Comparison of ENCODE assay signal across 8 mouse cellular contexts in the genomic region with DNA sequence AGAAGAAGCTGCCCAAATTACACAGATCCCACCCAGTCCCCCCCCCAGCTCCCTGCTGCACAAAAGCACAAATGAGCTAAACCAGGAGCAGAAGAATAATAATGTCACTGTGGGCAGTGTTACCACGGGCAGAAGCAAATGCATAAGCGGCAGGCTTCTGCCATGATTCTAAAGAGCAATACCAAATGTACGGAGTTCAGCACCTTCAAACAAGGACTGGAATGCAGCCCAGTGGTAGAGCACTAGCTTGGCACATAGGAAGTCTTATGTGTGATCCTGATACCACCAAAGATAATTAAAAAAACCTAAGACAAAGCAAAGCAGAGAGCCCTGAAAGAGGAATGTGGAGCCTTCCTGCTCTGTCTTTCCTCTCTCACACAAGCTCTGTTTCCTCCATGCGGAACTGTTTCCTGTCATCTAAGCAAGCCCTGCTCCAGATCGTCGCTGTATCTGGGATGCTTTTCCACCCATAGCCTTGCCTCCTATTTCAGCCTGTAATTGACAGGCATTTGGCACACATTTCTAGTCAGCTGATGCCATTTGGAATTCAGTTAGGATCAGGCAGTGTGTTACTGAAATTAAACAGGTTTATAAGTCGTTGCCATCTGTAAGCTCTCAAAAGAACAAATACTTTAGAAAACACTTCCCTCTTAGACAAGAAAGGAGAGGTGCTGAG. TPM values are rescaled to one million over a fixed set of nuclear protein-coding genes. Genes with fewer than 3 reads are reported as not detected.
DNase-seq lines count a peak whose midpoint lies in the region; ATAC-seq lines count a peak whose summit lies in the region.
"Had no signal": no experiment of that assay in that cellular context is flagged by ENCODE, and none has a peak within 500 bp of the region (broad histone marks: within the 10 kb centered on the region; RNA-seq: fewer than 3 reads in every experiment).

No protein-coding gene starts in this region.

- H3K9me3 ChIP-seq in kidney, embryonic 16.5 days (ENCODE audit: low read length): no peaks in the 10 kb centered on the region
- H3K9me3 ChIP-seq in forebrain, embryonic 14.5 days (replicated peaks; ENCODE audit: control insufficient read depth, low read length): no peaks in the 10 kb centered on the region

- 53% methylated on average over 7 of the region's 7 CpGs for WGBS in kidney, embryonic 16.5 days
- 36% methylated on average over 7 of the region's 7 CpGs for WGBS in forebrain, embryonic 14.5 days

- H3K27ac ChIP-seq in kidney, embryonic 16.5 days (ENCODE audit: low read length): no peak overlapping the region
- peak overlapping the region; percentile 88 for H3K27ac ChIP-seq in forebrain, embryonic 14.5 days (ENCODE audit: low read depth, low read length)

- no peaks in the 10 kb centered on the region for H3K27me3 ChIP-seq in kidney, embryonic 16.5 days (ENCODE audit: insufficient read depth, low read length)
- H3K27me3 ChIP-seq in forebrain, embryonic 14.5 days (replicated peaks; ENCODE audit: control insufficient read depth, insufficient read depth, low read length): no peaks in the 10 kb centered on the region

- ATAC-seq in kidney, embryonic 16.5 days (ENCODE audit: low FRiP score, low TSS enrichment): no peak
- ATAC-seq in forebrain, embryonic 14.5 days: peak; percentile 90

- H3K4me1 ChIP-seq in kidney, embryonic 16.5 days (ENCODE audit: insufficient read depth, low read length): no peaks in the 10 kb centered on the region; the same call in 1 of the 2 replicates
- 0 out of 2 replicates have a peak, but pooled peaks cover 4% of the 10 kb centered on the region for H3K4me1 ChIP-seq in forebrain, embryonic 14.5 days (ENCODE audit: control insufficient read depth, insufficient read depth, low read length)

- H3K4me2 ChIP-seq in kidney, embryonic 16.5 days (replicated peaks; ENCODE audit: low read depth, low read length): no peak overlapping the region
- H3K4me2 ChIP-seq in forebrain, embryonic 14.5 days (ENCODE audit: low read length): peak overlapping the region; percentile 12; the same call in 1 of the 2 replicates

- no peaks in the 10 kb centered on the region for H3K36me3 ChIP-seq in kidney, embryonic 16.5 days (ENCODE audit: insufficient read depth, low read length)
- H3K36me3 ChIP-seq in forebrain, embryonic 14.5 days (ENCODE audit: control insufficient read depth, insufficient read depth, low read length): no peaks in the 10 kb centered on the region

- H3K4me3 ChIP-seq in kidney, embryonic 16.5 days (ENCODE audit: low read length): no peak overlapping the region
- H3K4me3 ChIP-seq in forebrain, embryonic 14.5 days (ENCODE audit: low read depth, low read length): no peak overlapping the region

- H3K9ac ChIP-seq in kidney, embryonic 16.5 days (replicated peaks; ENCODE audit: low read length): no peak overlapping the region
- no peak overlapping the region for H3K9ac ChIP-seq in forebrain, embryonic 14.5 days (ENCODE audit: low read length)

- DNase-seq in kidney, adult 18-20 months: peak; percentile 37
- peak; percentile 24 for DNase-seq in adipocyte (ENCODE audit: low spot score)
- DNase-seq in forebrain, embryonic 14.5 days (ENCODE audit: low spot score): peak; percentile 93
- peak; percentile 87 for DNase-seq in layer of hippocampus, adult 9-11 months
- no peak for DNase-seq in adrenal gland, adult 18-20 months (ENCODE audit: low spot score in 2 of 2)
- DNase-seq in thymus, postnatal 0 days (ENCODE audit: low spot score): no peak
- DNase-seq: cerebellum, adult 18-20 months had no signal

RNA-seq across cellular contexts. Expression of gene Zfp706, which starts 29.0 kb away (rescaled TPM):
- polyA plus RNA-seq in kidney, embryonic 16.5 days (2015; fragmentation: Nextera tagmentation; extraction: Ambion mirVana): 403 and 418 TPM in 2 replicates
- polyA plus RNA-seq in forebrain, embryonic 14.5 days (2014; fragmentation: Nextera tagmentation; extraction: Ambion mirVana): 353 and 411 TPM in 2 replicates
- 100 to 1,000 TPM; 188 to 240 TPM for total RNA-seq in adrenal gland, adult 18-20 months (2021)
- polyA plus RNA-seq in thymus, postnatal 0 days (2015; fragmentation: Nextera tagmentation; extraction: Ambion mirVana): 596 and 599 TPM in 2 replicates

Comparison
In these comparisons a context has a peak if more than half of its experiments do, and no peak if none do; other contexts are left out.
1. DNase-seq: peak in kidney, adult 18-20 months (single experiment), adipocyte (single experiment), forebrain, embryonic 14.5 days (single experiment) and layer of hippocampus, adult 9-11 months (single experiment); none in adrenal gland, adult 18-20 months (0 of 2) and thymus, postnatal 0 days (single experiment).